Mouse (Mus musculus) stomach, embryonic 15.5 days (tissue): ENCODE measurements at regions not wholly inside any gene's neighbourhood (a gene's known extent, or its start where the extent isn't known, plus 50 kb on each side); places are given as distances from the start of the nearest gene placed in this dataset.
A peak's percentile ranks its signal among the peaks of the same experiment; 100 is the strongest.
"Not testable (repeated sequence)": the region's sequence is repeated elsewhere in the genome, so short reads cannot be mapped to it uniquely, and the experiment has no call there.

Experiments used
- ATAC-seq: fragments of 200-750 bp; cut with Nextera tagmentation; 2 replicates; pipeline ENCODE4 v1.8.0; 2017; ENCODE audit warnings: low read depth, moderate number of reproducible peaks, moderate TSS enrichment; ENCODE audit not compliant: insufficient read depth, low FRiP score
- H3K27ac ChIP-seq: fragments of 300-500 bp; sonication (generic); 2 replicates; pipeline ENCODE4 v1.5.1; 2015; ENCODE audit warnings: mild to moderate bottlenecking, inconsistent platforms
- H3K27me3 ChIP-seq: fragments of 300-500 bp; sonication (generic); replicated peaks from 2 replicates; pipeline ENCODE4 v1.6.1; 2015; ENCODE audit warnings: inconsistent platforms
- H3K36me3 ChIP-seq: fragments of 300-500 bp; sonication (generic); 2 replicates; pipeline ENCODE4 v1.6.1; 2015; ENCODE audit warnings: inconsistent platforms
- H3K4me1 ChIP-seq: fragments of 300-500 bp; sonication (generic); 2 replicates; pipeline ENCODE4 v1.6.1; 2015; ENCODE audit warnings: inconsistent platforms
- H3K4me2 ChIP-seq: fragments of 300-500 bp; sonication (generic); 2 replicates; pipeline ENCODE4 v1.6.1; 2015; ENCODE audit warnings: mild to moderate bottlenecking, inconsistent platforms
- H3K4me3 ChIP-seq: fragments of 300-500 bp; sonication (generic); replicated peaks from 2 replicates; pipeline ENCODE4 v1.5.1; 2015; ENCODE audit warnings: inconsistent platforms
- H3K9ac ChIP-seq: fragments of 300-500 bp; sonication (generic); 2 replicates; pipeline ENCODE4 v1.6.1; 2015; ENCODE audit warnings: inconsistent platforms
- H3K9me3 ChIP-seq: fragments of 300-500 bp; sonication (generic); 2 replicates; pipeline ENCODE4 v1.6.1; 2016; ENCODE audit warnings: inconsistent platforms
- WGBS: fragments of 180-500 bp; shearing (Covaris S2); methylation state at CpG from one replicate; pipeline ENCODE4 v1.1.7; 2015; 5-methylcytosine and 5-hydroxymethylcytosine counted together

GRCm38 (mm10) chr14:83861736-83862135 is 581.6 kb upstream of the Pcdh17 start:
- H3K36me3 ChIP-seq, result no peaks in the 10 kb centered on the region
- no peaks in the 10 kb centered on the region for H3K4me1 ChIP-seq
- 77% methylated on average over 1 of the region's 1 CpGs for WGBS
- no peaks in the 10 kb centered on the region for H3K27me3 ChIP-seq
- H3K4me3 ChIP-seq, result no peak overlapping the region
- no peak overlapping the region for H3K4me2 ChIP-seq
- no peak overlapping the region for H3K9ac ChIP-seq
- no peak for ATAC-seq
- H3K9me3 ChIP-seq, result no peaks in the 10 kb centered on the region
- H3K27ac ChIP-seq, result no peak overlapping the region

GRCm38 (mm10) chr14:83862653-83863052 is 580.7 kb upstream of the Pcdh17 start:
- ATAC-seq, result no peak
- H3K4me3 ChIP-seq, result no peak overlapping the region
- no peaks in the 10 kb centered on the region for H3K4me1 ChIP-seq
- H3K4me2 ChIP-seq, result no peak overlapping the region
- H3K9me3 ChIP-seq, result no peaks in the 10 kb centered on the region
- H3K27me3 ChIP-seq, result no peaks in the 10 kb centered on the region
- H3K9ac ChIP-seq, result no peak overlapping the region
- no peaks in the 10 kb centered on the region for H3K36me3 ChIP-seq
- 76% methylated on average over 2 of the region's 2 CpGs for WGBS
- H3K27ac ChIP-seq, result no peak overlapping the region

GRCm38 (mm10) chr14:83886393-83886792 is 557.0 kb upstream of the Pcdh17 start:
- Histone ChIP-seq H3K9ac (no peak overlapping the region), H3K4me2 (no peak overlapping the region), H3K9me3 (no peaks in the 10 kb centered on the region), H3K27me3 (no peaks in the 10 kb centered on the region), H3K4me1 (no peaks in the 10 kb centered on the region), H3K27ac (no peak overlapping the region), H3K36me3 (no peaks in the 10 kb centered on the region), H3K4me3 (no peak overlapping the region)
- WGBS, result 60% methylated on average over 2 of the region's 2 CpGs
- ATAC-seq, result no peak

- 50% methylated on average over 1 of the region's 1 CpGs for WGBS
- not testable (repeated sequence) for H3K36me3 ChIP-seq
These were observed 542.7 kb upstream of the Pcdh17 start for GRCm38 (mm10) chr14:83900711-83901110.

GRCm38 (mm10) chr14:83943101-83943500 is 500.3 kb upstream of the Pcdh17 start:
- Histone ChIP-seq H3K4me1 (no peaks in the 10 kb centered on the region), H3K4me3 (no peak overlapping the region), H3K36me3 (no peaks in the 10 kb centered on the region), H3K9ac (no peak overlapping the region), H3K27ac (no peak overlapping the region), H3K4me2 (no peak overlapping the region), H3K9me3 (no peaks in the 10 kb centered on the region), H3K27me3 (no peaks in the 10 kb centered on the region)
- WGBS, result 58% methylated on average over 3 of the region's 3 CpGs
- ATAC-seq, result no peak

More at GRCm38 (mm10) chr14:83900711-83901110, 542.7 kb upstream of the Pcdh17 start:
- not testable (repeated sequence) for H3K9ac ChIP-seq, H3K4me2 ChIP-seq, H3K4me1 ChIP-seq, H3K27ac ChIP-seq, H3K4me3 ChIP-seq, H3K27me3 ChIP-seq, H3K9me3 ChIP-seq, ATAC-seq

- Histone ChIP-seq H3K36me3 (no peaks in the 10 kb centered on the region), H3K4me2 (no peak overlapping the region), H3K9me3 (no peaks in the 10 kb centered on the region), H3K9ac (no peak overlapping the region), H3K27me3 (no peaks in the 10 kb centered on the region), H3K4me3 (no peak overlapping the region), H3K27ac (no peak overlapping the region), H3K4me1 (no peaks in the 10 kb centered on the region)
- no peak for ATAC-seq
- 65% methylated on average over 3 of the region's 3 CpGs for WGBS
These were observed 499.2 kb upstream of the Pcdh17 start for GRCm38 (mm10) chr14:83944176-83944575.

- no peak overlapping the region for H3K4me2 ChIP-seq
- ATAC-seq, result no peak
- no peaks in the 10 kb centered on the region for H3K27me3 ChIP-seq
- no peak overlapping the region for H3K27ac ChIP-seq
- WGBS, result 72% methylated on average over 2 of the region's 2 CpGs
- H3K9ac ChIP-seq, result no peak overlapping the region
- H3K36me3 ChIP-seq, result no peaks in the 10 kb centered on the region
- H3K4me1 ChIP-seq, result no peaks in the 10 kb centered on the region
- H3K4me3 ChIP-seq, result no peak overlapping the region
- no peaks in the 10 kb centered on the region for H3K9me3 ChIP-seq
These were observed 493.7 kb upstream of the Pcdh17 start for GRCm38 (mm10) chr14:83949696-83950095.

GRCm38 (mm10) chr14:83959111-83959510 is 484.3 kb upstream of the Pcdh17 start:
- Histone ChIP-seq H3K4me1 (no peaks in the 10 kb centered on the region), H3K36me3 (no peaks in the 10 kb centered on the region), H3K9me3 (no peaks in the 10 kb centered on the region), H3K9ac (no peak overlapping the region), H3K27me3 (no peaks in the 10 kb centered on the region), H3K4me2 (no peak overlapping the region), H3K27ac (no peak overlapping the region), H3K4me3 (no peak overlapping the region)
- WGBS, result 35% methylated on average over 3 of the region's 3 CpGs
- ATAC-seq, result 0 out of 2 replicates have a peak, but pooled peaks have one; percentile 27

GRCm38 (mm10) chr14:83983566-83983965 is 459.8 kb upstream of the Pcdh17 start:
- no peak overlapping the region for H3K9ac ChIP-seq
- H3K9me3 ChIP-seq, result no peaks in the 10 kb centered on the region
- H3K4me1 ChIP-seq, result no peaks in the 10 kb centered on the region
- H3K4me3 ChIP-seq, result no peak overlapping the region
- 78% methylated on average over 3 of the region's 3 CpGs for WGBS
- H3K27ac ChIP-seq, result no peak overlapping the region
- H3K4me2 ChIP-seq, result no peak overlapping the region
- H3K36me3 ChIP-seq, result no peaks in the 10 kb centered on the region
- ATAC-seq, result no peak
- H3K27me3 ChIP-seq, result no peaks in the 10 kb centered on the region
